Mouse (Mus musculus) bone marrow macrophage, adult 2 months (primary cell): ENCODE measurements around the gene Rit1.

Experiments
- CTCF ChIP-seq: IDR thresholded peaks from 2 replicates; pipeline ENCODE4 v1.5.1; 2012; ENCODE audit warnings: low read depth, mild to moderate bottlenecking, low read length, moderate library complexity
- POLR2A ChIP-seq: IDR thresholded peaks from 2 replicates; pipeline ENCODE4 v1.6.1; 2012; ENCODE audit warnings: mild to moderate bottlenecking, low read depth, low read length, borderline replicate concordance

DNA sequence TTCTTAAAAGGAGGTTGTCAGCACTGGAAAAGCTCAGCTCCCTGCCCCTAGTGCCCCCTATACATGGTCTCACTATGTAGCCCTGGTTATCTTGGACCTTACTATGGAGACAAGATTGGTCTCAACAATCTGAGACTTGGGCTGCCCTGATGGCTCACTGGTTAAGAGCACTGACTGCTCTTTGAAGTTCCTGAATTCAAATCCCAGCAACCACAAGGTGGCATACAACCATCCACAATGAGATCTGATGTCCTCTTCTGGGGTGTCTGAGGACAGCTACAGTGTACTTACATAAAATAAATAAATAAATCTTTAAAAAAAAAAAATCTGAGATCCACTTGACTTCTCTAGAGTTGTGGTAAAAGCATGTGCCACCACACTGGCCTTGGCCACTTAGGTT lies 21.1 kb upstream of the Rit1 start:
- no peak for TF ChIP-seq CTCF
- no peak for TF ChIP-seq POLR2A
